Mouse (Mus musculus) stomach, embryonic 16.5 days (tissue): ENCODE data around the gene Dclk3. TPM values are rescaled to one million over a fixed set of nuclear protein-coding genes. Genes with fewer than 3 reads are reported as not detected.

Experiments
- ATAC-seq: fragments of 200-750 bp; cut with Nextera tagmentation; 2 replicates; pipeline ENCODE4 v1.8.0; 2017; ENCODE audit warnings: moderate number of reproducible peaks, moderate TSS enrichment; ENCODE audit not compliant: insufficient read depth, low FRiP score
- H3K27ac ChIP-seq: fragments of 300-500 bp; sonication (generic); 2 replicates; pipeline ENCODE4 v1.5.1; 2014; ENCODE audit warnings: low read length
- H3K27me3 ChIP-seq: fragments of 300-500 bp; sonication (generic); 2 replicates; pipeline ENCODE4 v1.6.1; 2014; ENCODE audit warnings: low read length, control low read depth, mixed read lengths; ENCODE audit not compliant: control insufficient read depth, insufficient read depth
- H3K36me3 ChIP-seq: fragments of 300-500 bp; sonication (generic); 2 replicates; pipeline ENCODE4 v1.6.1; 2014; ENCODE audit warnings: low read length; ENCODE audit not compliant: control insufficient read depth, insufficient read depth
- H3K4me1 ChIP-seq: fragments of 300-500 bp; sonication (generic); 2 replicates; pipeline ENCODE4 v1.6.1; 2014; ENCODE audit warnings: low read length, control low read depth, mixed read lengths; ENCODE audit not compliant: control insufficient read depth, insufficient read depth
- H3K4me2 ChIP-seq: fragments of 300-500 bp; sonication (generic); 2 replicates; pipeline ENCODE4 v1.6.1; 2014; ENCODE audit warnings: low read depth, low read length, mixed read lengths
- H3K4me3 ChIP-seq: fragments of 300-500 bp; sonication (generic); replicated peaks from 2 replicates; pipeline ENCODE4 v1.5.1; 2014; ENCODE audit warnings: mild to moderate bottlenecking, low read length
- H3K9ac ChIP-seq: fragments of 300-500 bp; sonication (generic); 2 replicates; pipeline ENCODE4 v1.6.1; 2014; ENCODE audit warnings: low read length
- H3K9me3 ChIP-seq: fragments of 300-500 bp; sonication (generic); replicated peaks from 2 replicates; pipeline ENCODE4 v1.6.1; 2016; ENCODE audit warnings: low read length, control low read depth; ENCODE audit not compliant: control insufficient read depth
- WGBS: fragments of 180-500 bp; shearing (Covaris S2); extraction: QIAGEN DNeasy Blood & Tissue Kit; methylation state at CpG from one replicate; pipeline ENCODE4 v1.1.7; 2014; 5-methylcytosine and 5-hydroxymethylcytosine counted together
- polyA plus RNA-seq: library from polyadenylated mRNA; unstranded; fragments of >200 nt; fragmentation: Nextera tagmentation; extraction: Ambion mirVana; gene quantifications from 2 replicates; pipeline ENCODE4 v1.2.1, GENCODE M21; 2015

Dclk3 gene
- polyA plus RNA-seq, 1 experiment from 2014 or later, result 0.31 TPM

DNA sequence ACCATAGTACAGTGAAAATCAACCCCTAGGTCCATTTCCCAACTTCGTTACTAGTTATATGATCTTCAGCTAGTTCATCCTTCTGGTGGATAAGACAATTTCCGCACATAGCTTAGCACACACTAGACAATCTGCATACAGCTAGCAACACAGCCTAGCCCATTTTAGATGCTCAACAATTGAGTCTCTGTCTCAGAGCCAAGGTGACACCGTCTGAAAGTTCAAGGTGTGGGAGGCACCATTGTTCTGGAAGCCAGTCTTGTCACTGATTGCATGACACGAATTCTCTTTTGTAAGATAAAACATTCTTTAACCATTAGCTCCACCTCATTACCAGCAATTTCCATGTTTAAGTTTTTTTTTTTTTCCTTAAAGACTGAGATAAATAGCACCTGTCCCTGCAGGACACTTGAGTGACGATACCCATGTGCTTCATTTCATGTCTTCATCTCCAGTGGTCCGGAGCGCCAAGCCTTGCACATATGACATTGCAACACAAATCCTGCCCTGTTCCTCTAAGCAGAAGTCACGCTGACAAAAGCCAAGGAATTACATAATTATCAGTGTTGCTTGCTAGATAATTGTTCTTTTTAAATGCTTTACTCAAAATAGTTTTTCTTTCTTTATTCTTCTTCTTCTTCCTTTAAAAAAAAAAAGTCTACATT is 10.1 kb upstream of the Dclk3 start:
- H3K4me1 ChIP-seq, result no peaks in the 10 kb centered on the region
- no peak overlapping the region for H3K4me2 ChIP-seq
- H3K36me3 ChIP-seq, result no peaks in the 10 kb centered on the region
- 67% methylated on average over 8 of the region's 8 CpGs for WGBS
- H3K9me3 ChIP-seq, result no peaks in the 10 kb centered on the region
- H3K9ac ChIP-seq, result no peak overlapping the region
- no peak for ATAC-seq
- H3K27me3 ChIP-seq, result no peaks in the 10 kb centered on the region
- H3K4me3 ChIP-seq, result no peak overlapping the region
- no peak overlapping the region for H3K27ac ChIP-seq

- Histone ChIP-seq H3K4me3 (no peak overlapping the region), H3K4me2 (no peak overlapping the region), H3K36me3 (no peaks in the 10 kb centered on the region), H3K27ac (no peak overlapping the region), H3K9me3 (no peaks in the 10 kb centered on the region), H3K9ac (no peak overlapping the region), H3K4me1 (no peaks in the 10 kb centered on the region), H3K27me3 (no peaks in the 10 kb centered on the region)
- no peak for ATAC-seq
- 46% methylated on average over 2 of the region's 2 CpGs for WGBS
These were observed 9.5 kb upstream of the Dclk3 start for GRCm38 (mm10) chr9:111429363-111429750.

GRCm38 (mm10) chr9:111435429-111435828 is 3.5 kb upstream of the Dclk3 start:
- no peak overlapping the region for H3K4me2 ChIP-seq
- H3K9me3 ChIP-seq, result no peaks in the 10 kb centered on the region
- H3K4me1 ChIP-seq, result no peaks in the 10 kb centered on the region
- H3K9ac ChIP-seq, result no peak overlapping the region
- H3K36me3 ChIP-seq, result no peaks in the 10 kb centered on the region
- ATAC-seq, result no peak
- H3K4me3 ChIP-seq, result no peak overlapping the region
- H3K27me3 ChIP-seq, result peaks cover 24% of the 10 kb centered on the region
- whole genome bisulfite sequencing, result 78% methylated on average over 2 of the region's 2 CpGs
- H3K27ac ChIP-seq, result no peak overlapping the region

DNA sequence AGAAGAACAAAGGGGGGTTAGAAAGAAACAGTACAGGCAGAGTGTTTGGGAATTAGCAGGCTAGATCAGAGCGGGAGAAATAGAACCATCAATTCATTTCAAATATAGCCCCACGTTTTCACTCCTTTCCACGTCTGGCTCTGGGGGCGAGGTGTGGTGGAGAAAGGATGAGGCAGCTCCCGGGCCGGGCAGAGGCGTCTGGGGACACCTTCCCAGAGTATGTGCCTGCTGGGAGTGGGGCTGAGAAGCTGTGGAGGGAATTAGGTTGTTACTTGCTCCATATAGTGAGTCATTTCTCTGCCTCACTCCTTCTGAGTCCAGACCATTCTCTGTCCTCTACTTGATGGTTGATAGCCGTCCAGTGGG is 938 bp downstream of the Dclk3 start:
- Histone ChIP-seq H3K9ac (no peak overlapping the region), H3K27ac (no peak overlapping the region), H3K4me1 (no peaks in the 10 kb centered on the region), H3K9me3 (no peaks in the 10 kb centered on the region), H3K27me3 (peaks cover 28% of the 10 kb centered on the region), H3K36me3 (no peaks in the 10 kb centered on the region), H3K4me3 (no peak overlapping the region), H3K4me2 (no peak overlapping the region)
- no peak for ATAC-seq
- whole genome bisulfite sequencing, result 57% methylated on average over 8 of the region's 8 CpGs

- Histone ChIP-seq H3K9me3 (no peaks in the 10 kb centered on the region), H3K4me2 (no peak overlapping the region), H3K4me1 (no peaks in the 10 kb centered on the region), H3K9ac (no peak overlapping the region), H3K4me3 (no peak overlapping the region), H3K27ac (no peak overlapping the region), H3K36me3 (no peaks in the 10 kb centered on the region), H3K27me3 (peaks cover 28% of the 10 kb centered on the region)
- ATAC-seq, result no peak
- 74% methylated on average over 6 of the region's 6 CpGs for WGBS
These were observed 1.6 kb downstream of the Dclk3 start for GRCm38 (mm10) chr9:111440446-111440845.

- Histone ChIP-seq H3K9ac (no peak overlapping the region), H3K9me3 (no peaks in the 10 kb centered on the region), H3K4me1 (no peaks in the 10 kb centered on the region), H3K27me3 (peaks cover 28% of the 10 kb centered on the region), H3K27ac (no peak overlapping the region), H3K36me3 (no peaks in the 10 kb centered on the region), H3K4me3 (no peak overlapping the region), H3K4me2 (no peak overlapping the region)
- no peak for ATAC-seq
- WGBS, result 82% methylated on average over 2 of the region's 2 CpGs
These were observed 2.3 kb downstream of the Dclk3 start for GRCm38 (mm10) chr9:111441151-111441550.

DNA sequence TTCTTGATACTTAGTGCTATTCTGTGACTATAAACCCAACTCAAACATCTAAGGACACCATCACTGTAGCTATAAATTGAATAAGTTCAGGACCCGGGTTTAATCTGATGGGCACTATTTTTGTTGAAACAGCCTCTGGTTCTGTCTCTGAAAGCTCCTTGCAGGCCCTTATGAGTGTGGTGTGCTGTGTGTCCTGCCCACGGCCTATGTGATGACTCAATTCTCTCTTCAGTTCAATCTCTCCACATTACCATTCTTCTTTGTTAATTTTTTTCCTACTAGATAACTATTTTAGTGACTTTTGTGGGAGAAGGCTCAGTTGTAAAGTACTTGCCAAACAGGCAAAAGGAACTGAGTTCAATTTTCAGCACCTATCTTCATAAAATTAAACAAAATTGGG is 7.3 kb downstream of the Dclk3 start:
- WGBS, result 77% methylated on average over 2 of the region's 2 CpGs
- no peak for ATAC-seq
- H3K36me3 ChIP-seq, result no peaks in the 10 kb centered on the region
- H3K4me3 ChIP-seq, result no peak overlapping the region
- no peak overlapping the region for H3K9ac ChIP-seq
- H3K9me3 ChIP-seq, result no peaks in the 10 kb centered on the region
- H3K27ac ChIP-seq, result no peak overlapping the region
- no peaks in the 10 kb centered on the region for H3K4me1 ChIP-seq
- no peak overlapping the region for H3K4me2 ChIP-seq
- no peaks in the 10 kb centered on the region for H3K27me3 ChIP-seq

- 77% methylated on average over 2 of the region's 2 CpGs for WGBS
- no peaks in the 10 kb centered on the region for H3K4me1 ChIP-seq
- H3K9me3 ChIP-seq, result no peaks in the 10 kb centered on the region
- no peaks in the 10 kb centered on the region for H3K36me3 ChIP-seq
- no peak overlapping the region for H3K27ac ChIP-seq
- no peak for ATAC-seq
- no peak overlapping the region for H3K4me3 ChIP-seq
- no peak overlapping the region for H3K9ac ChIP-seq
- no peaks in the 10 kb centered on the region for H3K27me3 ChIP-seq
- H3K4me2 ChIP-seq, result no peak overlapping the region
These were observed 10.1 kb downstream of the Dclk3 start for GRCm38 (mm10) chr9:111448976-111449375.

GRCm38 (mm10) chr9:111449880-111450279 is 11.0 kb downstream of the Dclk3 start:
- H3K27ac ChIP-seq, result no peak overlapping the region
- H3K9me3 ChIP-seq, result no peaks in the 10 kb centered on the region
- no peak for ATAC-seq
- no peak overlapping the region for H3K4me2 ChIP-seq
- H3K9ac ChIP-seq, result no peak overlapping the region
- 70% methylated on average over 5 of the region's 5 CpGs for WGBS
- H3K27me3 ChIP-seq, result no peaks in the 10 kb centered on the region
- no peaks in the 10 kb centered on the region for H3K36me3 ChIP-seq
- H3K4me1 ChIP-seq, result no peaks in the 10 kb centered on the region
- H3K4me3 ChIP-seq, result no peak overlapping the region
